In the genomic region with DNA sequence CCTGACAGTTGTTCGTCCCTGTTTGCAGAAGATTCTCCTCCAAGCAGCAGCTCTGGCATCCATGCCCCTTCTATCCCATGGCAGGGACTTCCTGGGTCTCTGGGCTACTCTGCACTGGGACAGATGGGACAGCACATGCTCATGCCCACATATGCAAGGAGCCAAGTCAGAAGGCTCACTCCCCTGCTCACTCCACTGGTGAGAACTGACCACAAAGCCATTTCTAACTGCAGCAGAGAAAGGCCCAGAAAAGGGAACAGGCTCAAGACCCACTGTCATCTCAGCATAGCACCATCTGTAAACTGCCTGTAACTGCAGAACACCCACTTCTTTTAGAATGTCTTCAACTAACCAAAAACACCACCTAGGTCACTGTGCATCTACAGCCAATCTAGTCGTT, we compare ENCODE assay signal across 22 mouse cellular contexts. TPM values are rescaled to one million over a fixed set of nuclear protein-coding genes. Genes with fewer than 3 reads are reported as not detected.
A peak's percentile ranks its signal among the peaks of the same experiment; 100 is the strongest.
DNase-seq lines count a peak whose midpoint lies in the region; ATAC-seq lines count a peak whose summit lies in the region.
"Had no signal": no experiment of that assay in that cellular context is flagged by ENCODE, and none has a peak within 500 bp of the region (broad histone marks: within the 10 kb centered on the region; RNA-seq: fewer than 3 reads in every experiment).

No protein-coding gene starts in this region.

- DNase-seq in brain, adult 2 months (ENCODE audit: low read depth, low spot score), result peak; percentile 74
- DNase-seq in cerebellum, adult 11 months, result peak; percentile 28
- peak; percentile 59 for DNase-seq in cerebellum, adult 9-10 months
- DNase-seq in cerebellum, postnatal 36 days, result peak; percentile 33 to 38
- DNase-seq in Muller cell, postnatal 12 days (ENCODE audit: inconsistent ontology term), result no peak
- DNase-seq in thymus, postnatal 10 days (ENCODE audit: low spot score in 2 of 2), result no peak
- DNase-seq in lung, postnatal 10 days, result no peak
- DNase-seq: adrenal gland, adult 8-10 months; B cell, adult 2 months; gastrocnemius, postnatal 25 days; heart, postnatal 10 days; kidney, adult 2 months; kidney, postnatal 36 days; lung, adult 2 months; lung, postnatal 36 days; midbrain, embryonic 14.5 days; right cerebral cortex, postnatal 25 days; thymus, postnatal 14 days had no signal

- no peak for ATAC-seq in monocyte, adult 5-6 weeks (replicated peaks; ENCODE audit: insufficient number of reproducible peaks, low FRiP score, low TSS enrichment, poor library complexity, severe bottlenecking)
- ATAC-seq: activated CD4-positive, CD25-positive, alpha-beta regulatory T cell, adult 4 months; forebrain, embryonic 13.5 days; hindbrain, embryonic 16.5 days had no signal

RNA-seq across cellular contexts. Expression of gene Camta1, which starts 23.2 kb away (rescaled TPM):
- 8.8 to 43.8 TPM (median 22.1 TPM) in 3 replicates for total RNA-seq in monocyte, adult 5-6 weeks (2017)

Comparison
In these comparisons a context has a peak if more than half of its experiments do, and no peak if none do; other contexts are left out.
1. DNase-seq: peak in brain, adult 2 months (single experiment), cerebellum, adult 11 months (single experiment), cerebellum, adult 9-10 months (single experiment) and cerebellum, postnatal 36 days (2 of 2); none in Muller cell, postnatal 12 days (single experiment), thymus, postnatal 10 days (0 of 2) and lung, postnatal 10 days (single experiment).